Mouse (Mus musculus): ENCODE results near the gene Fibin. TPM values are rescaled to one million over a fixed set of nuclear protein-coding genes. Genes with fewer than 3 reads are reported as not detected.

Fibin gene
- total RNA-seq (2021): 1 to 10 TPM; 5.4 to 9.9 TPM

GRCm38 (mm10) chr2:110362432-110363283, at the start of gene Fibin:
TSS of gene Fibin (minus strand) at chr2:110363183.
- intact Hi-C loops (cut with DNase I): no loop called here
- DNase-seq (ENCODE audit: low spot score): peak; percentile 53

GRCm38 (mm10) chr2:110411428-110411827, 48.4 kb upstream of the Fibin start:
- intact Hi-C loops (cut with DNase I): no loop called here
- DNase-seq (ENCODE audit: low spot score): peak; percentile 53

GRCm38 (mm10) chr2:110408757-110409156, 45.8 kb upstream of the Fibin start:
- no peak for DNase-seq (ENCODE audit: low spot score)
- intact Hi-C loops (cut with DNase I): no loop called here

- intact Hi-C loops (cut with DNase I): loop anchor here (10.0 kb wide), 1 partner anchor 118 kb away; no protein-coding TSS in a partner anchor
- no peak for DNase-seq (ENCODE audit: low spot score)
Observed at GRCm38 (mm10) chr2:110392714-110393336, 29.8 kb upstream of the Fibin start.

- intact Hi-C loops (cut with DNase I): loop anchor here (10.0 kb wide), 1 partner anchor 116 kb away; no protein-coding TSS in a partner anchor
- DNase-seq (ENCODE audit: low spot score): no peak
Observed at GRCm38 (mm10) chr2:110390736-110391409, 27.9 kb upstream of the Fibin start.

GRCm38 (mm10) chr2:110379811-110380210, 16.8 kb upstream of the Fibin start:
- DNase-seq (ENCODE audit: low spot score): no peak
- intact Hi-C loops (cut with DNase I): no loop called here

GRCm38 (mm10) chr2:110376660-110377059, 13.7 kb upstream of the Fibin start:
- intact Hi-C loops (cut with DNase I): no loop called here
- no peak for DNase-seq (ENCODE audit: low spot score)

- intact Hi-C loops (cut with DNase I): no loop called here
- DNase-seq (ENCODE audit: low spot score): no peak
Observed at GRCm38 (mm10) chr2:110375475-110375874, 12.5 kb upstream of the Fibin start.

GRCm38 (mm10) chr2:110373186-110373585, 10.2 kb upstream of the Fibin start:
- DNase-seq (ENCODE audit: low spot score): no peak
- intact Hi-C loops (cut with DNase I): no loop called here

GRCm38 (mm10) chr2:110367382-110367887, 4.5 kb upstream of the Fibin start:
- intact Hi-C loops (cut with DNase I): no loop called here
- DNase-seq (ENCODE audit: low spot score): no peak

- intact Hi-C loops (cut with DNase I): no loop called here
- no peak for DNase-seq (ENCODE audit: low spot score)
Observed at GRCm38 (mm10) chr2:110365401-110365800, 2.4 kb upstream of the Fibin start.

- DNase-seq (ENCODE audit: low spot score): no peak
- intact Hi-C loops (cut with DNase I): no loop called here
Observed at GRCm38 (mm10) chr2:110363855-110364254, 872 bp upstream of the Fibin start.

GRCm38 (mm10) chr2:110353302-110353970, 9.5 kb downstream of the Fibin start:
- DNase-seq (ENCODE audit: low spot score): no peak
- intact Hi-C loops (cut with DNase I): no loop called here

- DNase-seq (ENCODE audit: low spot score): no peak
Observed at GRCm38 (mm10) chr2:110351843-110352251, 11.1 kb downstream of the Fibin start.

GRCm38 (mm10) chr2:110351406-110351805, 11.6 kb downstream of the Fibin start:
- no peak for DNase-seq (ENCODE audit: low spot score)
- intact Hi-C loops (cut with DNase I): no loop called here

More at GRCm38 (mm10) chr2:110351843-110352251, 11.1 kb downstream of the Fibin start:
- intact Hi-C loops (cut with DNase I): no loop called here

GRCm38 (mm10) chr2:110328953-110329352, 34.0 kb downstream of the Fibin start:
- DNase-seq (ENCODE audit: low spot score): no peak
- intact Hi-C loops (cut with DNase I): no loop called here

GRCm38 (mm10) chr2:110319949-110320348, 43.0 kb downstream of the Fibin start:
- no peak for DNase-seq (ENCODE audit: low spot score)
- intact Hi-C loops (cut with DNase I): no loop called here

- intact Hi-C loops (cut with DNase I): no loop called here
- DNase-seq (ENCODE audit: low spot score): no peak
Observed at GRCm38 (mm10) chr2:110319266-110319665, 43.7 kb downstream of the Fibin start.

- no peak for DNase-seq (ENCODE audit: low spot score)
- intact Hi-C loops (cut with DNase I): no loop called here
Observed at GRCm38 (mm10) chr2:110318719-110319118, 44.3 kb downstream of the Fibin start.

Data from heart, postnatal 25 days (tissue).